Mouse (Mus musculus) lung, postnatal 36 days (tissue): ENCODE data around the gene Klk13.

Source experiments
- DNase-seq: peaks from one replicate; pipeline ENCODE4 v3.0.0; 2022; ENCODE audit warnings: mixed read lengths

Klk13 gene

GRCm38 (mm10) chr7:43772901-43773300, 60.5 kb downstream of the Klk13 start:
- DNase-seq, result no peak

GRCm38 (mm10) chr7:43774364-43774763, 62.0 kb downstream of the Klk13 start, which contains the start of gene Klk11:
Gene Klk11 (plus strand): TSS chr7:43774604.
- DNase-seq, result no peak

GRCm38 (mm10) chr7:43774802-43775201, 62.4 kb downstream of the Klk13 start:
- no peak for DNase-seq

GRCm38 (mm10) chr7:43775311-43776057, 63.1 kb downstream of the Klk13 start:
- DNase-seq, result no peak

GRCm38 (mm10) chr7:43776506-43776905, 64.1 kb downstream of the Klk13 start:
- no peak for DNase-seq
